Mouse (Mus musculus): ENCODE data around the gene Xylt1. TPM values are rescaled to one million over a fixed set of nuclear protein-coding genes. Genes with fewer than 3 reads are reported as not detected.

The Xylt1 gene
- polyA plus RNA-seq (2012): not detected in 2 replicates

DNA sequence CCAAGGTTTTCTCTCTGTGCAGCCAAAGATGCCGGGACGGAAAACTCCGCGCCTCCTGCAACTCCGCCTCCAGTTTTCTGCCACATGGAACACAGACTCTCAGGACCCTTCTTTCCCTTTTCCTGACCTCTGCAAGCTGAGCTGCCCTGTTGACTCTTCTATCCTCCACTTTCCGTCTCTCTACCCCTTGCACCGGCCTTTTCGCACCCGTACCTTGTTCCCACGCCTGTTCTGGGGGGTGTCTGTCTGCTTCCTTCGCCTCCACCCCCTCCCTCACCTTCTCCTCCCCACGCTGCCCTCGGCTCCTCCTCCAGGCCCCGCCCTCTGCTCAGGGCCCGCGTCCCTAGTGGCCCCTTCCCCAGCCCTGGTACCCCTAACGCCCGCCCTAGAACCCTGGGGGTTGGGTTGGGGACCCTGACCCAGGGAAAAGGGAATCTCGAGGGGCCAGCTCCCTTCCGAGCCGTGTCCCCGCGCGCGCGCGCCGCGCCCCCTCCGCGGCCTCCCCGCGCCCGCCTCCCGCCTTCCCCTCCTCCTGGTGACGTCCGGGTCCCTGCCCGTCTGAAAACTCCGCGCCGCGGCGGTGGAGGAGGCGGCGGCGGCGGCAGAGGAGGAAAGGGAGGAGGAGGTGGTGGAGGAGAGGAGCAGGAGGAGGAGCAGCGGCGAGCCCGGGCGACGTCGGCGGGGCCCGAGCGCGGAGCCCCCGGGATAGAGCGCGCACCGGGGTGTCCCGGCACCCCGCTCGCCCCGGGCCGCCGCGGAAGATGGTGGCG lies at the start of gene Xylt1:
Gene Xylt1, plus strand, starts transcription at position 562 of the 770 bp plus-strand sequence.
- TF ChIP-seq GATA1 (IDR thresholded peaks at IDR 0.05; ENCODE audit: low read length): no peak

DNA sequence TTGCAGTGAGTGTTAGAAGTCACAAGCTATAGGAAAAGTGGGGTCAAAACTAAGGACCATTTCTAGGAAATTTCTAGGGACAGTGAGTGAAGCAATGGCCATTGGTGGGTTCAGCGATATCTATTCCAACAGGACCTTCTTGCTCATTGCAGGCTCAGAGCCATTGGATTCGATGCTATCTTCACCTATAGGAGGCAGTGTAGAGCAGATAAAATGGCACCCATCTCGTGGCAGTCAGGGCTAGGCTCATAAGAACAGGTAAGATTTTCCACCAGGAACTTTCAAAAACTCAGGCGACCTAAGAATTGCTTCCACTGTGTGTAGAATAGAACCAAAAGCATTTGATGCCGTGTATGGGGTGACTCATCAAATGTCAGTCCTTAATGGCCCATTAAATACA lies 46.8 kb upstream of the Xylt1 start:
- TF ChIP-seq GATA1 (IDR thresholded peaks at IDR 0.05; ENCODE audit: low read length): no peak

DNA sequence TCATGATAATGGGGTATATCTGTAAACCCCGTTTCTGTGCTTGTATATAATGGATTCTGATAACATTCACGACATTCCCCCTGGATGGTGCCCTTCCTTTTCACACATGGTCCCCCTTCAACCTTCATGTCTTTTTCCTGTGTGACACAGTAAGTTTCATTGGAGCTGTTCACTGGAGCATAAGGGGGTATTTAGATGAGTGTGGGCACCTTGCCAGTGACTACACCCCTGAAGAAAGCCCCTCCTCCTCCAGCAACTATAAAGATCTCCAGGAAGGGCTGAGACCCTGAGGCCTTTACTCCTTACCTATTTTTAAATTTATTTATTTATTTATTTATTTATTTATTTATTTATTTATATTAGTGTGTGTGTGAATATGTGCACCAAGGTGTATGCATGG lies 24.5 kb upstream of the Xylt1 start:
- TF ChIP-seq GATA1 (IDR thresholded peaks at IDR 0.05; ENCODE audit: low read length): no peak

DNA sequence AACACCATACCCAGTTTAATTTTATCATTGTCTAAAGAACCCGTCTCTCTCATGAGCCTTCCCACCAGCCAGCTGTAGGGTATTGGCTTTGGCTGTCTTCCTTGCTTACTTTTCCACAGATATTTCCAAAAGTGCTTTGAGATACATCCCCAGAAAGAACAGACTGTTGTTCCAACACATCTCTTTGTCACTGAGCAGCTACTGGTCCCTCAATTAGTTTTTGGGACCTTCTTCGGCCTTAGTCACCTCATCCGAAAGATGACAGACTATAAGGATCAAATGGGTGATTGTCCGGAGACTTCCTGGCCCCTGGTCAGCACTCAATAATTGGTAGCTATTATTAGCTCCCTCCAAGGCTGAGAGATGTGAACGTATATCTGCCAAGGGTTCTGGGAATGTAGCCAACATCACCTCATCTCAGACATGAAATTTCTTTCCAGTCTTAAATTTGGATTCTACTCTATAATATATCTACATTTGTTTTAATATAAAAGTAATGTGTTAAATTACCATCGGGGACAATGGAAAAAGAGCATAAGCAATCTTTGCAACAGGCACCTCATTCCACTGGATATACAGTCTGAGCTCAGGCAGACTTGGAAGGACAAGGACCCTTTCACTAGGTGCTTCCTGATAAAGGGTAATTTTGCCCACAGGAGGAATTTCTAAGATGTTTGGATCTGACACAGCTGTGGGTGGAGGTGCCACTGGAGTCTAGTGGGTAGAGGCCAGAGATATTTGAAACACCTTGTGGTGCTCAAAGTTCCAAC lies 23.2 kb upstream of the Xylt1 start:
- no peak for TF ChIP-seq GATA1 (IDR thresholded peaks at IDR 0.05; ENCODE audit: low read length)

DNA sequence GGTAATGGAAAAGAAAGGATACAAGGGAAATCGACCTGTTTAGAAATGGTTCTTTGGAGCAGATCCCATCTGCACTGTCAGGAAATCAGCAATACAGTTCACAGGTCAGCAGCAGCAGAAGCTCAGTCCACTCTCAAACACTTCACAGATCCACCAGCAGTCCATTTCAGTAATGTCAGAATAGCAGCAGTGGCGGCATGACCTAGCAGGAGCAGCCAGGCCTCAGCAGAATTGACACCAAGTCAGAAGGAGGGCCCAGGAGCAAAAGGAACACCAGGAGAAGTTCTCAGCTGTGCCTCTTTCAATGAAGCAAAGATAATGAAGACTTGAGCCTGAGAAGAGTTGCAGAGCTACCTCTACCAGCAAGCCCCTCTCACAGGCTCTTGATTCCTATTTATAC lies 19.5 kb upstream of the Xylt1 start:
- no peak for TF ChIP-seq GATA1 (IDR thresholded peaks at IDR 0.05; ENCODE audit: low read length)

DNA sequence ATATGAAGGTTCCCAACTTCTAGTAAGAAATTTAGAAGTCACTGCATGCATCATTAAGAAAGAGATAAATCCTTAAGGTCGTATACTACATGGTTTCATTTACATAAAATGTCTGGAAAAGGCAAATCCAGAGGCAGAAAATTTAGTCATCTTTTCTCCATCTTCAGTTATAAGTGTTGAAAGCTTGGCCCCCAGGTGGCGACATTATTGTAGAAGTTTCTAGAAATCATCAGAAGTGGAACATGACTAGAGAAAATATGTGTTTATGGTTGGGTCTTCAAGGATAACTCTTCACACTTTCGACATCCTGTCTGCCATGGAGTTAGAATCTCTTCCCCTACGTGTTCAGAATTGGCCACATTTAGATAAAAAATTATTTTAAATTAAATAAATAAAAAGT lies 18.3 kb upstream of the Xylt1 start:
- TF ChIP-seq GATA1 (IDR thresholded peaks at IDR 0.05; ENCODE audit: low read length): no peak

DNA sequence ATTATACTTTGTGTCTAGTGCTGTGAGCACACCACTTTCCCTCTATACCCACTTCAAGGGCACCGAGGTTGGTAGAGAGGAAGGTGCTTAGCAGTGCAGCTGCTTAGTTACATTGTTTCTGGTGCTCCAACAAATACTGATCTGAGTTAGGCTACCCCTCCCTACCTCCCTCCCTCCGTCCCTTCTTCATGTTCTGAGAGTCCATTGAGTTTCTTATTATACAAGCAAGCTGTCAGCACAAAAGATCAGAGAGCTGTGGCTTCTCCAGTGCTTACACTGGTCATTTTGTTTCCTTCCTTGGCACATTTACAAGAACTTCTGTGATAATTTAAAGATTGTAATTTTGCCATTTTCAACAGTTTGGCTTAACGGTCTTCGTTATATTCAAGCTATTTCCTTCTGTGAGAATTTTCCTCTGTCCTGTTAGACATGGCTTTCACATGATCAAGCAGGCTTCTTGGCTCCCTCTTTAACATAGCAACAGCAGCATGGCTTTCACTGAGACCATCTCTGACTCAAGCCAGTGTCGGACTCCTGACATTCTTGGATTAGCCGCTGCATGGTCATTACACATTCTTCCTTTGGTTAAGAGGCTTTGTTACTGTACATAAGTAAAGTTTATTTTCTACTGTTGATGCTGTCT lies 12.0 kb upstream of the Xylt1 start:
- no peak for TF ChIP-seq GATA1 (IDR thresholded peaks at IDR 0.05; ENCODE audit: low read length)

DNA sequence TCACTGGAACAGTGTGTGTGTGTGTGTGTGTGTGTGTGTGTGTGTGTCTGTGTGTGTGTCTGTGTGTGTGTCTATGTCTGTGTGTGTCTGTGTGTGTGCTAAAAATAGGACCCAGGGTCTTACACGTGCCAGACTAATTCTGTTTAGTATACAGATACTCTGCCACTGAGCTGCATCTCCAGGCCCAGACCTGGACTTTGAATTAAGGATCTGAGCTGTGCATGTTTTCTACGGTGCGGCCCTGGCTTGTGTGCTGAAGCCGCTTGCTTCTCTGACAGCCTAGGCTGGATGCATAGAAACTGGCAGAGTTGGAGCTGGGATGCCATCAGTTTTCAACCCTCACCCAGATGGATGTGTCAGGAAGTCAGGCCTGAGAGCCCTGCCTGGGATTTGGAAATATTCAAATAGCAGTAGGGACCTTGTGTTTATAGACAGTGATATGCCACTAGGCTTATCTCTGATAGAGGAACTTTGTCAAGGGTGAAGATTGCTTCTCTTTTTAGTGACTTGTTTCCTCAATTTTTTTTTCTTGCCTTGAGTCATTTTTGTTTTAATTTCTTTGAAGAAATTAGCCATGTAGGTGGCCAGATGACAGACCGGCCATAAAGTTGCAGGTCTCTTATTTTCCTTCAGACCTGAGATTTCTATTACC lies 11.4 kb upstream of the Xylt1 start:
- TF ChIP-seq GATA1 (IDR thresholded peaks at IDR 0.05; ENCODE audit: low read length): no peak

DNA sequence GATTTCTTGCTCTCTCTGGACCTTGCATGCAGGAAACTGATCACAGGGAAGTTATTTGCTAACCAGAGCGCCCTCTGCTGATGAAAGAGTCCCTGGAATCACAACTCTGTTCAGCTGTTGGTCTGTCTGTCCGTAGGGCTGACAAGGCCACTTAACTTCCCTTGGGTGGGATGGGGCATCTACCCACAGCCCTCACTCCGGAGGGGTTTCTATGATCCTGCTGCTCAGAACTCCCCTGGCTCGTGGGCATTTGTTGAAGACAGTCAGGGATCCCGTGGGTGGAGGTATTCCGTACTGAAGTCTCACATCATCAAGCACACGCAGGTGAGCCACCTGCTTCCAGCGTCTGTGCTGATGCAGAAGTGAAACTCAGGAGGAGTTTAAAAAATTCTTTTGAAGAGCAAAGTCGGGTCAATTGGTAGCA lies 4.9 kb upstream of the Xylt1 start:
- TF ChIP-seq GATA1 (IDR thresholded peaks at IDR 0.05; ENCODE audit: low read length): no peak

DNA sequence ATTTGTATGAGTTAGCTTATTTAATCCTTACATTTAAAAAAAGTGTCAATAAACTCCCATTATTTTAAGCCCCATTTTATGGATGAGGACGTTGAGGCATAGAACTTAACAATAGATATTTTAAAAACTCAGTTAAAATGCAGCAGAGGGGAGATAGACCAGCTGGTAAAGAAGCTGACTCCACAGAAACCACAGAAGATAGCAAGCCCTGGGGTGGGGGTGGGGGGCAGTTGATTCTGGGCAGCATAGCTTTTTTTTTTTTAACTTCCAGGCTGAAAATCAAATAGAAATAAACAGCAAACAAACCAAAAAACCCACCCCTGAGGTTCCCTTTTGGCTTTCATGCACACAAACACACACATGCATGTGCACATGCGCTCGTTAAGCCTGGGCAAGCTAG lies 3.6 kb upstream of the Xylt1 start:
- TF ChIP-seq GATA1 (IDR thresholded peaks at IDR 0.05; ENCODE audit: low read length): no peak

DNA sequence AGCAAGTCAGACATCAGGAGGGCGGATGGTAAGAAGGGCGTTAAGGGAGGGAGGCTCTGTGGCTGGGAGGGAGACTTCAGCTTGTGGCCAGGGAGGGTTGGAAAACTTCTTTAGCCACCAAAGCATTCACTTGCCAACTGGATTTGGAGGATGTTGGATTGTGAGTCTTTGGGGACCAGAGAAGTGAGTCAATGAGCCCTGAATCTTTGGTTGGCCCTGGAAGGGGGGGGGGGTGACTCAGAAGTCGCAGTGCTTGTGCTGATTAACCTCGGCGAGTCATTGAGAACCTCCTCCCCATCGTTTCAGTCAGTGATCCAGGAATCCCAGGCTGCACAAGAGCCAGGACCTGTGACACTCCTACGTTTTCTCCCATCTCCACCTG lies 752 bp upstream of the Xylt1 start:
- TF ChIP-seq GATA1 (IDR thresholded peaks at IDR 0.05; ENCODE audit: low read length): no peak

DNA sequence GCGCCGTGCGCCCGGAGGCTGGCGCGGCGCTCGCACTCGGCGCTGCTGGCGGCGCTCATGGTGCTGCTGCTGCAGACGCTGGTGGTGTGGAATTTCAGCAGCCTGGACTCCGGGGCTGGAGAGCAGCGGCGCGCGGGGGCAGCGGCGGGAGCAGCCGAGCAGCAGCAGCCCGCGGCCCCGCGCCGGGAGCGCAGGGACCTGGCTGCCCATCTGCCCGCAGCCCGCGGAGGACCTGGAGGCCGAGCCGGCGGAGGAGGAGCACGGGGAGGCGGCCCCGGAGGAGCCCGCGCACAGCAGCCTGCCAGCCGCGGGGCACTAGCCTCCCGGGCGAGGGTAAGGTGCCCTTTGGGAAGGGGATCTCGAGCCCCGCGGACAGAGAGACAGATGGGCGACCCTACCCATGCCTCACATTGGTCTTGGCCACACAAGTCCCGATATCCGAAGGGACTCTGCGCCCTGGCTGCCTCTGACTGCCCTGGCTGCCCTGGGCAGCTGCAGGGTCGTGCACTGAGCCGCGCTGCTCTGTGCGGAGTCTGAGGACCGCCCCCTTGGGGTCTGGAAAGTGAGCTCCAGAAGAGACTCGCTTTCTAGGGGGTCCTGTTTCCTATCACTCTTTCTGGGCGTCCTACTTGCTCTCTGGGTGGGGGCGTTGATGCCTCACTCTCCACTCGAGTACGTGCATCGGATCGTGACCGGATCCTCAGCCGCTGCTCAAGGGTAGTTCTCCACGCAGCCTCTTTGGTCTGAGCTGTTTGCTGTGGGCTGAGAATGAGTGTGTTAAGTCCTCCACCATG lies 606 bp downstream of the Xylt1 start:
- TF ChIP-seq GATA1 (IDR thresholded peaks at IDR 0.05; ENCODE audit: low read length): no peak

DNA sequence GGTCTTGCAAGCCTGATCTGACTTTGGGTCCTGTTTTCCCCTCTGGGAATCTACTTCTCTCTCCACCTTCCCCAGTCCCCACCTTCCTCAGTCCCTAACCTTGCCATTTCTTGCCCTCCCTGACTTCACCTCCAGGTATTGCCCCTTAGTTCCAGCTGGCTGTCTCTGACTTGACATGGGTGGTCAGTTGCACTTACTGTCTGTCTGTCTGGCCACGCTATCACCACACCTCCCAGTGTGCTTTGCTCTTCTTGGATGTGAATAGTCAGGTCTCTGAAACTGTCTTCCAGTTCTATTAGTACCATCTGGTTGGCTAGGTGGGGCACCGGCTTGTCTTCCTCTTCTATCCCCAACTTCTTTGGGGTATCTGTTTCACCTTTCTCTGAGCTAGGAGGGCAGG lies 1.2 kb downstream of the Xylt1 start:
- TF ChIP-seq GATA1 (IDR thresholded peaks at IDR 0.05; ENCODE audit: low read length): no peak

DNA sequence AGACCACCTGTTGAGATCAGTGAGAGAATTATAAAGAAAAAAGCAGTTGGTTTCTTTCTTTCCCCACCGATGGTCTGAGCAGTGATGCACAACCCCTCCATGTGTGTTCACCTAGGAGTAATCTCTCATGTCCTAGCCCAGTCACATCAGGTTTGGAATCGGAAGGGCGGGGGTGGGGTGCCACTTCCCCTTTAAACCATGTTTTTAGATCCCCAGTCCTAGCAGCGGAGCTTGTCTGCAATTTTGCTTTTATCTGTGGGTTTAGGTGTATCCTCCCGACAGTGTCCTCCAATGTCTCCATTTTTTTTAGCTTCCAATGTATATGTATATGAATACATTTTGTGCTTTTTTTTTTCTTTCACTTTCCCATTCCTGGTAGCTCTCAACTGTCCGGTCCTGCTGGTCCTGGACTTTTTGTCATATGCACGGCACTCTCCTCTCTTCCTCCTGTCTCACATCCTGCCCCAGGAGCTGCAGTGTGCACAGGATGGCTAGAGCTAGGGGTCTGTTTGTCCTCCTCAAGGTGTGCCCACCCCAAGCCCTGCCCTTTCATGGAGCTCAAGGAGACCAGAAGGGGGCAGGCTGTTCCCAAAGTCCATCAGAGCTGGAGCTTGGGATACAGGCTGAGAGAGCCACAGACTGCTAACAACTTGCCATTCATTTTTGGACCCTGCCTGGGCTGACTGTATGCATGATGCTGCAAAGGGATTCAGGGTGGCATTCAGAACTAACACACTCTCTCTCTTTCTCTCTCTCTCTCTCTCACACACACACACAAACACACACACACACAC lies 2.6 kb downstream of the Xylt1 start:
- no peak for TF ChIP-seq GATA1 (IDR thresholded peaks at IDR 0.05; ENCODE audit: low read length)
